Mouse (Mus musculus) c-Kit-positive CD71-positive TER-119-negative erythroid progenitor cells, embryonic 14.5 days (primary cell): Measurements from ENCODE around the gene Shh.

Experiments used
- DNase-seq: peaks from one replicate; pipeline ENCODE4 v3.0.0-alpha.2; 2013; ENCODE audit warnings: low read depth

Gene Shh

GRCm38 (mm10) chr5:28459456-28460225 is 7.4 kb downstream of the Shh start:
- no peak for DNase-seq

GRCm38 (mm10) chr5:28458821-28459240 is 8.2 kb downstream of the Shh start:
- no peak for DNase-seq

GRCm38 (mm10) chr5:28457921-28458641 is 9.0 kb downstream of the Shh start:
- no peak for DNase-seq

GRCm38 (mm10) chr5:28456366-28456765 is 10.7 kb downstream of the Shh start:
- DNase-seq, result no peak

GRCm38 (mm10) chr5:28455721-28456120 is 11.3 kb downstream of the Shh start:
- DNase-seq, result no peak

- no peak for DNase-seq
Observed at GRCm38 (mm10) chr5:28454546-28454945, 12.5 kb downstream of the Shh start.

- no peak for DNase-seq
Observed at GRCm38 (mm10) chr5:28453523-28453922, 13.5 kb downstream of the Shh start.

GRCm38 (mm10) chr5:28453086-28453485 is 14.0 kb downstream of the Shh start:
- DNase-seq, result no peak

GRCm38 (mm10) chr5:28451053-28451638 is 15.9 kb downstream of the Shh start:
- DNase-seq, result peak; percentile 39

GRCm38 (mm10) chr5:28450126-28450890 is 16.7 kb downstream of the Shh start:
- no peak for DNase-seq

- no peak for DNase-seq
Observed at GRCm38 (mm10) chr5:28425926-28426325, 41.1 kb downstream of the Shh start.

GRCm38 (mm10) chr5:28423781-28424180 is 43.3 kb downstream of the Shh start:
- DNase-seq, result no peak

GRCm38 (mm10) chr5:28419640-28420265 is 47.3 kb downstream of the Shh start:
- no peak for DNase-seq

- DNase-seq, result no peak
Observed at GRCm38 (mm10) chr5:28418734-28419133, 48.3 kb downstream of the Shh start.

GRCm38 (mm10) chr5:28416029-28416428 is 51.0 kb downstream of the Shh start:
- no peak for DNase-seq

GRCm38 (mm10) chr5:28414076-28414475 is 53.0 kb downstream of the Shh start:
- DNase-seq, result no peak

- DNase-seq, result no peak
Observed at GRCm38 (mm10) chr5:28413533-28413932, 53.5 kb downstream of the Shh start.

GRCm38 (mm10) chr5:28412006-28412685 is 54.9 kb downstream of the Shh start:
- no peak for DNase-seq
